Mouse (Mus musculus) G1E (cell line): Measurements from ENCODE around the gene 1300017J02Rik. TPM values are rescaled to one million over a fixed set of nuclear protein-coding genes. Genes with fewer than 3 reads are reported as not detected.
"Not testable (repeated sequence)": the region's sequence is repeated elsewhere in the genome, so short reads cannot be mapped to it uniquely, and the experiment has no call there.

ENCODE experiments used
- ATAC-seq: 2 replicates; pipeline ENCODE4 v1.8.0; 2016; ENCODE audit warnings: mild to moderate bottlenecking; ENCODE audit not compliant: insufficient number of reproducible peaks, poor library complexity, low FRiP score, severe bottlenecking; ENCODE audit errors: extremely low read depth
- DNase-seq: peaks from one replicate; pipeline ENCODE4 v3.0.0; 2012; ENCODE audit warnings: low spot score
- H3K27me3 ChIP-seq: 2 replicates; pipeline ENCODE4 v1.6.1; 2012; ENCODE audit warnings: mild to moderate bottlenecking, low read length, inconsistent platforms; ENCODE audit not compliant: insufficient read depth
- H3K36me3 ChIP-seq: replicated peaks from 2 replicates; pipeline ENCODE3; 2012; ENCODE audit warnings: mild to moderate bottlenecking, inconsistent platforms
- H3K4me1 ChIP-seq: 2 replicates; pipeline ENCODE4 v1.6.1; 2012; ENCODE audit warnings: low read depth, low read length, inconsistent platforms, mixed read lengths; ENCODE audit not compliant: insufficient read depth
- H3K4me3 ChIP-seq: 2 replicates; pipeline ENCODE4 v1.5.1; 2012; ENCODE audit warnings: low read depth, mild to moderate bottlenecking, inconsistent platforms, low read length, moderate library complexity, mixed read lengths
- H3K9me3 ChIP-seq: replicated peaks from 2 replicates; pipeline ENCODE4 v1.6.1; 2012; ENCODE audit warnings: inconsistent platforms
- CTCF ChIP-seq: IDR thresholded peaks from 2 replicates; pipeline ENCODE4 v1.5.1; 2012; ENCODE audit warnings: low read depth, low read length, inconsistent platforms, mixed read lengths
- GATA1 ChIP-seq: IDR thresholded peaks from 2 replicates; pipeline ENCODE4 v1.6.1; 2012; ENCODE audit warnings: borderline replicate concordance, low read length, inconsistent platforms, mixed read lengths
- GATA2 ChIP-seq: IDR thresholded peaks from 2 replicates; pipeline ENCODE4 v1.6.1; 2012; ENCODE audit warnings: low read depth, low read length, inconsistent platforms, borderline replicate concordance
- POLR2AphosphoS5 ChIP-seq: IDR thresholded peaks from 2 replicates; pipeline ENCODE4 v1.6.1; 2012; ENCODE audit warnings: low read depth, low read length, inconsistent platforms; ENCODE audit not compliant: insufficient replicate concordance
- TAL1 ChIP-seq: conservative IDR thresholded peaks from 2 replicates; pipeline ENCODE4 v1.6.1; 2012; ENCODE audit warnings: low read depth, low read length, inconsistent platforms, mixed read lengths
- polyA plus RNA-seq: library from polyadenylated mRNA; stranded (reverse); fragments of >175 nt; gene quantifications from 2 replicates; pipeline ENCODE4 v1.2.3, GENCODE M21; 2012
- total RNA-seq, 2 experiments: library from RNA; stranded (forward) in 1 of 2; stranded (reverse) in 1 of 2; fragments of 200-1000 nt in 1 of 2; fragments of >200 nt in 1 of 2; fragmentation: Nextera tagmentation in 1 of 2; gene quantifications; 2 replicates each; pipeline ENCODE4 v1.2.3; 2014 to 2017

The 1300017J02Rik gene
- total RNA-seq (2014; fragmentation: Nextera tagmentation): 31.0 and 42.4 TPM in 2 replicates
- 29.9 and 31.9 TPM in 2 replicates for total RNA-seq (2017)
- polyA plus RNA-seq: 5.7 and 6.9 TPM in 2 replicates

DNA sequence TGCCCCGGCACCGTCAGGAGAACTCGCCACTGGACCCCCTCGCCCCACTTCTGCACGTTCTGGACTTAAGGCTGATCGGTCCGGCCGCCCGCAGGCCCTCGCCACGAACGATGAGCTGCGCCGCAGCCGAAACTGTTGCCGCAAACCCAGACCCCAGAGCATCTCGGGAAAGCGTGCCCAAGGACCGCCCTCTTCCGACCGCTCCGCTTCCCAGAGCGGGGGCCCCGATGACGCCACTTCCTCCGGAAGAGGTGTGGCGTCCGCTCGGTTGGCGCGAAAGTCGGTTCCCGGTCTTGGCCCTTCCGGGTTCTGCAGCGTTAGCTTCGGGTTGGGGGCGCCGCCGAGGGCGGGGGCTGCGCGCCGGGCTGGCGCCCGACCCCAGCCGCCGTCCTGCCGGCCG lies at the start of gene 1300017J02Rik, which contains the start of gene Topbp1:
Gene 1300017J02Rik (minus strand): TSS at position 156 of the 400 bp plus-strand sequence.
Gene Topbp1 (plus strand): TSS at position 289 of the 400 bp plus-strand sequence.
- Histone ChIP-seq H3K36me3 (peaks cover 55% of the 10 kb centered on the region), H3K9me3 (no peaks in the 10 kb centered on the region), H3K4me1 (peaks cover 40% of the 10 kb centered on the region), H3K27me3 (no peaks in the 10 kb centered on the region), H3K4me3 (peak within 1 kb of the TSS; percentile 90)
- no peak for TF ChIP-seq TAL1
- no peak for TF ChIP-seq GATA1
- no peak for TF ChIP-seq GATA2
- TF ChIP-seq CTCF: no peak
- no peak for TF ChIP-seq POLR2AphosphoS5
- ATAC-seq (peak; percentile 89), DNase-seq (peak; percentile 77)

DNA sequence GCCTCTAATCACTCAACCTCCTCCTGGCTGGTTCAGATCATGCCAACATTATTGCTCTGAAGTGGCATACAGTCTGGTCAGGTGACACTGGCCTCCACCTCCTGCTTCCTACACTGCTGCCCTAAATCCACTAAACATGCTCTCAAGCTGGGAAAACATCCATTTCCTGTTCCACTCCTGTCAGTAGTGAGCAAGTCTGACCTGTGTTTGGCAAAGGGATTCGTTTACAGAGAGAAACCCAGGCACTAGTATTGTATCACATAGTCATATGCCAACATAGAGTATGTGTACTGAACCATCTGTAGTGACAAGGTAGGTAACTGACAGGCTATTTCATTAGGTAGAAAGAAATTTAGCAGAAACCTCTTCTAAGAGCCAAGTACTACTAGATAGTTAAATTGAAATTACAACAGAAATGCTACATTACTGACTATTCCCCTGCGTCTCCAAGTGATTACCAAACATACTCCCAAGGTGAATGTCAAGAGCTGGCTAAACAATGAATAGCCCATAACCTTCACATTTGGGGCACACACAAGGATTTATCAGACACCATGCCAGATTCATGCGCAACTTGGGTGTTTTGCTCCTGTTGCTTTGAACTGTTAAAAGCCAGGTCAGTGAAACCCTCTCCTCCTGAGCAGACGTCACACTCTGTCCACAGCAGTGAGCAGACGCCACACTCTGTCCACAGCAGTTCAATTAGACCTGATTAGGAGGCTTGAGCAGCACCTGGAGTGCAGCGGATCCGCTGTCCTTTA lies 48.8 kb upstream of the 1300017J02Rik start:
- H3K4me3 ChIP-seq, H3K9me3 ChIP-seq, DNase-seq, ATAC-seq, H3K27me3 ChIP-seq: not testable (repeated sequence)
- peaks cover 65% of the 10 kb centered on the region for H3K36me3 ChIP-seq
- H3K4me1 ChIP-seq: peaks cover 23% of the 10 kb centered on the region

DNA sequence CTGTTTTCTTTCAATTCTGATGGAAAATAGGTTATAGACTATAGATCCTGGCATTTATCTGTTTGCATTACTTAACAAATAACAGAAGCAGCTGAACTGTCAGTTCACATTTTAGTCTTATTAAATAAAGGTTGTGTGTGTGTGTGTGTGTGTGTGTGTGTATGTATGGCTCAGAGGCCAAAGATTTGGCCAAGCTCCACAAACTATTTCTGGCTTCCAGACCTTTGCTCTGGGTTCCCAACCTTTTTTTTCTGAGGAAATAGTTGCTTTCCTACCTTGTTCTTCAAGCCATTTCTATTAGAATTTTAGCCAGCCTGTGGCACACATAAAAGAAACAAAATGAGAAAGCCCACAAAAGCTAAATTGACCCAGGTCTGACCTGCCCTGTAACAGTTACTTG lies 43.9 kb upstream of the 1300017J02Rik start:
- peaks cover 46% of the 10 kb centered on the region for H3K4me1 ChIP-seq
- no peak for DNase-seq
- TF ChIP-seq POLR2AphosphoS5 (no peak), TAL1 (no peak), CTCF (no peak), GATA2 (no peak), GATA1 (no peak)
- ATAC-seq: no peak
- peaks cover 82% of the 10 kb centered on the region for H3K36me3 ChIP-seq
- H3K27me3 ChIP-seq: no peaks in the 10 kb centered on the region
- H3K9me3 ChIP-seq: no peaks in the 10 kb centered on the region
- H3K4me3 ChIP-seq: no peak overlapping the region

DNA sequence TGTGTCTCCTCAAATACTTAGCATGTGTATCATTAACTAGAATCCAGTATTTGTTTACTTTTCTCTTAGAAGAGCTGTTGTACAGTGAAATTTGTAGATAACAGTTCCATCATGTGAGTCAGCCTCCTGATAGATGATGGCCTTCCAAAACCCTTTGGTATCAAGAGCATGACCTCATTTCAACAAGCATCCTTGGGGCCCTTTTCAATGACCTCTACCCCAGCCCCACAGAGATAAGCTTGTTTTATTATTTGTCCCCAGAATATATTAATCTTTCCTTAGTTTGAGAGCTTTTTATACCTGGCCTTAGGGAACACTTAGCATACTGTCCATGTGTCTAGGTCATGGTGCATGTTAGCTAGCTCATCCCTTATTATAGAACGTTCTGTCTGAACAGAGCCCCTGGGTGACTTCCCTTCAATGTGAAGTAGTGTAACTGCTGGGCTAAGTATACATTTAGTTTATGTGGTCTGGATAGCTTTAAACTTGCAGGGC lies 43.2 kb upstream of the 1300017J02Rik start:
- peaks cover 89% of the 10 kb centered on the region for H3K36me3 ChIP-seq
- peaks cover 48% of the 10 kb centered on the region for H3K4me1 ChIP-seq
- H3K9me3 ChIP-seq: no peaks in the 10 kb centered on the region
- H3K27me3 ChIP-seq: no peaks in the 10 kb centered on the region
- no peak for TF ChIP-seq CTCF
- no peak for TF ChIP-seq GATA2
- no peak for TF ChIP-seq POLR2AphosphoS5
- TF ChIP-seq TAL1: no peak
- TF ChIP-seq GATA1: no peak
- no peak for ATAC-seq
- no peak overlapping the region for H3K4me3 ChIP-seq
- DNase-seq: no peak

- no peak for TF ChIP-seq GATA1
- no peak for TF ChIP-seq TAL1
- TF ChIP-seq POLR2AphosphoS5: no peak
- no peak for TF ChIP-seq GATA2
- no peak for TF ChIP-seq CTCF
- no peak for DNase-seq
- H3K4me1 ChIP-seq: peaks cover 46% of the 10 kb centered on the region
- H3K36me3 ChIP-seq: peaks cover 90% of the 10 kb centered on the region
- H3K4me3 ChIP-seq: no peak overlapping the region
- no peaks in the 10 kb centered on the region for H3K9me3 ChIP-seq
- H3K27me3 ChIP-seq: no peaks in the 10 kb centered on the region
- ATAC-seq: peak; percentile 79
Observed at GRCm38 (mm10) chr9:103347045-103347444, 42.2 kb upstream of the 1300017J02Rik start.

GRCm38 (mm10) chr9:103336912-103337311 lies 32.0 kb upstream of the 1300017J02Rik start:
- Histone ChIP-seq H3K4me1 (peaks cover 5% of the 10 kb centered on the region; the same call in 1 of the 2 replicates), H3K4me3 (no peak overlapping the region), H3K9me3 (no peaks in the 10 kb centered on the region), H3K27me3 (no peaks in the 10 kb centered on the region), H3K36me3 (peaks cover 94% of the 10 kb centered on the region)
- TF ChIP-seq GATA1: no peak
- no peak for TF ChIP-seq GATA2
- TF ChIP-seq POLR2AphosphoS5: no peak
- no peak for TF ChIP-seq CTCF
- no peak for TF ChIP-seq TAL1
- ATAC-seq: no peak
- no peak for DNase-seq
